Mouse (Mus musculus) cerebellum, postnatal 25 days (tissue): Measurements from ENCODE around the gene Negr1.
"Not testable (repeated sequence)": the region's sequence is repeated elsewhere in the genome, so short reads cannot be mapped to it uniquely, and the experiment has no call there.

Source experiments
- DNase-seq, 2 experiments: peaks; one replicate each; pipeline ENCODE4 v3.0.0; 2021; ENCODE audit warnings: mixed read lengths in 2 of 2

Negr1 gene

GRCm38 (mm10) chr3:157021632-157022031 lies 460.0 kb downstream of the Negr1 start:
- DNase-seq: no peak

- no peak for DNase-seq
Measured at GRCm38 (mm10) chr3:157024580-157024979, 463.0 kb downstream of the Negr1 start.

- no peak for DNase-seq
Measured at GRCm38 (mm10) chr3:157031513-157032142, 470.0 kb downstream of the Negr1 start.

DNA sequence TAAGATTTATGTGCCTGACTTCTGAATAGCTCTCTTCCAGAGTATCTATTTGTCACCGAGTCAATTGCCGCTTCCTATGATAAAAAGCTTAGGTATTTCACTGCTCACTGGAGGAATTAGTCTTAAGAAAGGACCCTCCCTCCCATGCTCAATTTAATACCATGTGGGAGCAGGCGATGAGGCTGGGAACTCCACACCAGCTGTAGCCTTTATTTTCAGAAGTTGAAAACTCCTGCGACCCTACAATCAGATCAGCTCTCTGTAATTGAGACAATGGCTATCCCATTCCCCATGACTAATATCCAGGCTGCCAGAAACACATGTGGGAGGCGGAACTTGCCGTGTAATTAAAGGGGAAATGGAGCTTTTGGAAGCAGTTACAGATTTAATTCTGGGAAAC lies 474.4 kb downstream of the Negr1 start:
- no peak for DNase-seq

DNA sequence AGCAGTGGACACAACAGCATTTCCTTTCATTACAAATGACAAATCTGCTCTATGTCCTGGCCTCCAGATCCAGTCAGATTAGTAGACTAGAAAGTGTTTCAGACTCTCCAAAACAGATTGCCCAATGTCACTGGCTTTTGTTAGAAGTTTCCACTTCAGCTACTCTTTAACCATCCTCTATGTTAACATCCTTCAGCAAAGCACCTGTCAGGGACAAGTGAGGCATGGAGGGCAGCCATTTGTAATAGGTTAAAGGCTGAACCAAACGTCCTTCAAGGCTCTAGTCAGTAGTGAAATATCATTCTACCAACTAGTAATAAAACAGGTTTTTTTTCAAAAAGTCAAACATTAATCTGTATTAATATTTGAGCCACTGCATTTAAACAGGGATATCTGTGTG lies 475.0 kb downstream of the Negr1 start:
- DNase-seq: no peak

DNA sequence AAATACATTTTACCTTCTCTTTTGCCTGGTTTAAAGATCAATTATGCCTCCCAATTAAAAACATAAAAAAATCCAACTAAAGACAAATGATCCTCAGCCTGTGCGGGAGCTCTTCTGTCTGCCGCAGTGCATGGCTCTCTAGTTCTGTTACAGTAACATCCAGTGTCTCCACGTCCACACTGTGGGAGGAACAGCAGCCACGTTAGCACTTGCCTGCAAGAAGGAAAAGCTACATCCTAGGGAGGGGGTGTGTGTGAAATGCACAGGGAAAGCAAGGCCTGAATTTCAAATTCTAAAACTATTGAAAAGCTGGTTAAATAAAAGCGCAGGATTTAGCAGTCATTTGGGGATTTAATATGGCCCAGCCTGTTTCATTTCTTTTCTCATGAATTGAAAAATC lies 479.0 kb downstream of the Negr1 start:
- DNase-seq: no peak

GRCm38 (mm10) chr3:157044565-157044964 lies 483.0 kb downstream of the Negr1 start:
- peak; percentile 57 to 68 for DNase-seq

DNA sequence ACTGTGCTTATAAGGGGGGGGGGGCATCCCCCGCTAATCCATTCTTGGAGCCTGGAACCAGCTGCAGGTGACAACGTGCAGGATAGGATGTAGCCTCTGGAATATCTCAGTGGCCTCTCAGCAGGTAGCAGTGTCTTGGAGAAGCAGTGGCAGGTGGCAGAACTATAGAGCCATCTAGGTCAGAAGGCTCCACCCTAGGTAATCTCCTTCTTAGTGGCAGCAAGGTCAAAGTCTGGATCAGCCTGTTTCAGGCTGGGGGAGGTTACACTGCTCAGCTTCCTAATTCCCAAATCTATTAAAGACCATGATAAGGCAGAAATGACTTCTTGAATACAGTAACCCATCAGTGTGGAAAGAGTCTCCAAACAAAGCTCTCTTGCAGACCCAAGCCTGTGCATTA lies 502.8 kb downstream of the Negr1 start:
- DNase-seq: not testable (repeated sequence)

DNA sequence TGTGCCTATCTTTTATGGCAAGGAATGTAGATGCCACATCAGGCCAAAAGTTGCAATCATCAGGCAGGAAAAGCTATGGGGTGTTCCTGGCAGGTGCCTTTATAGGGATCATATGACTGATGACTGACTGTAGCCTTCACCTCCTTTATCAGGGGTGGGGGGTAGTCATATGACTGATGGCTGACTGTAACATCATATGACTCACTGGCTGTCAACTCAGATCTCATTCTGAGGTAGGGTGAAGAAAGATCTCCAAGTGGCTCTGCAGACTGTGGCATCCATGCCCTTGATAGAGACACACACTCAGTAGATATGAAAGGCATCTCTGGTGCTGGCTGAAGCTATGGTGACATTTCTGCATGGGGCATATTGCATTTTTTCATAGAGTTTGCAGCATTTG lies 504.7 kb downstream of the Negr1 start:
- DNase-seq: no peak

GRCm38 (mm10) chr3:157079250-157079965 lies 517.8 kb downstream of the Negr1 start:
- DNase-seq: no peak

GRCm38 (mm10) chr3:157079966-157080306 lies 518.3 kb downstream of the Negr1 start:
- no peak for DNase-seq

GRCm38 (mm10) chr3:157080585-157080984 lies 519.0 kb downstream of the Negr1 start:
- no peak for DNase-seq

- DNase-seq: no peak
Measured at GRCm38 (mm10) chr3:157082808-157083784, 521.5 kb downstream of the Negr1 start.

- DNase-seq: peak; percentile 86 to 88
Measured at GRCm38 (mm10) chr3:157085180-157085579, 523.6 kb downstream of the Negr1 start.

DNA sequence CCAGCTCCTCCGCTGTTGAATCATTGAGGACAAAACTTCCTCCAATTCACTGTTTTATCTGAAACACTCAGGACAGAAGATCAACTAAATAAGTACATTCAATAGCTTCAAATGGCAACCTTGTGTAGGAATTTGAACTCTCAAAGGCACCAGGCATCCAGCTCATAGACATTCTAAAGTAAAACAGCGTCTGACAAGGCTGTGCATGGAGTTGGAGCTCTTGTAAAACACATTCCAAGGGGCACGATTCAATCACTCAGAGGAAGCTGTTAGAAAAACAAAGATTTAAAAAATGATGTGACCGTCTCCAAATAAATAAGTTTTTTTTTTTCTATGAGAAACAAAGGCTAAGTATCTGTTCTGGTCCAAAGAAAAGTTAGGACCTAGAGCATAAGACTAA lies 528.5 kb downstream of the Negr1 start:
- no peak for DNase-seq

- no peak for DNase-seq
Measured at GRCm38 (mm10) chr3:157096284-157096683, 534.7 kb downstream of the Negr1 start.

DNA sequence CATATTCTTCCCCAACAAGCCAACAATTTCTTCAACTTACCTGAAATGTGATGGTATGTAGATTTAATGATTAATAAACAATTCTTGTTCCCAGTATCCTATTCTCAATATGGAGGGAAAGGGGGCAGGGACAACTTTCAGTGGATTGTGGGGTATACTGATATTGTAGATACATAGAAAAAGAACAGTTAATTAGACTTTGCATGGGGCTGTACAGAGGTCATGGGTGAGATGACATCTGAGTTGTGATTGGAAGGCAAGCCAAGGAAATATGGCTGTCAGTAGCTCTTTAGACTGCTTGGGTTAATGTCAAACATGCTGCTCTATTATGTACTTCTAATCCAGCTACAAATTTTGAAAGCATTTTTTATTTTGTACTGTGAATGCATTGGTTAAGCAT lies 535.9 kb downstream of the Negr1 start:
- DNase-seq: no peak

- DNase-seq: no peak
Measured at GRCm38 (mm10) chr3:157098417-157098816, 536.8 kb downstream of the Negr1 start.

DNA sequence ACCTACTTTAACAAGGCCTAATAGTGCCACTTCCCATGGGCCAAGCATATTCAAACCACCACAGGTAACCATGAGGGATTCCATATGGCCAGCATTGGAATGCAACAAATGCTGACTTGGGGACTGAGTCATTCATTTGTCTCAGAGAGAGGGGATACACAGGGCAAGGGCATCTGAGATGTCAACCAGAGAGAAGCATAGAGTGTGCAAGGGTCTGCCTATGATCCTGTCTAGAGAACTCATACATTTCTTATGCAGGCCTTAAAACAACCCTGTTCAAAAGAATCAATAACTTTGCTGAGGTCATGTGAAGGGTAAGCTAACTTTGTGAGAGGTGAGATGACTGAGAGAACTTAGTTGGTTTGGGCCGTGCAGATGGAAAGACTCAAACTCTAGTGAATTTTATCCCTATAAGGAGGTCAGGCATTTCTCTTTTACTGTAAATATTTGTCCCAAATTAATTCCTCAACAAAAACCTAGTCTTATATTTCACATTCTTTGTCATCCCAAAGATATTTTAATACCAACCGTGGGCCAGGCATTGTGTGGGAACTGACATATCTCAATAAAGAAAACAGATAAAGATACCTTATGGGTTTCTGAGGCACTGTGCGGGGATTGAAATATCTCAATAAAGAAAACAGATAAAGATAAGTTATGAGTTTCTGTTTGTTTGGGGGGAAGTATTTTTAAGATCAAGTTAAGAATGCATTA lies 543.4 kb downstream of the Negr1 start:
- no peak for DNase-seq

DNA sequence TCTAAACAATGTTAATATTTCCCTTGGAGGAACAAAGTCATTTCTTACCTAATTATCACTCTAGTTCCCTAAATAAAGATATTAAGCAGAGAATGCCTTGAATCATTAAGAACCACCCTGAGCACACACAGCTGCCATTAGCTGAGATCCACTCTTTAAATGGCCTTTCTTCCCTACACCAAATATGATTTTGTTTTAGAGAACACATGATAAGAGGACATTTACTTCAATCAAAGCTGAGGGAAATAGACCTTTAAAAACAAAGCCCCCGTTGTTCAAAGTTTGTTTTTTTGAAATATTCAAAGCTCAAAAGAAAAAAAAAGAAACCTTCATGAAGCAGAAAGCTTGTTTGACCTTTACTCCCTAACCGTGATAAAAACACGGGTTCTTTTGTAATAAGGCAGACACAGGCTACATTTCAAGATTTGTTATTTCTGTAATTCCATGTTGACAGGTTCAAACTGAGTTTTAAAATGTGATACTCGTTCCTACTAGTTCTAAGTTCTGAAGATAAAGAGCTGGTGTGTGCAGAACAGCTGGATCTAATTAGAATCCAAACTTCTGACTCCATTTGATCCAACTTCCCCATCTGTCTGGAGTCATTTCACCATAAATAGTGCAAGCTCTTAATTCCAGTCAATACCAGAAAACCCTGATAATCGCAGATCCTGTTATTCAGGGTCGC lies 544.1 kb downstream of the Negr1 start:
- no peak for DNase-seq

GRCm38 (mm10) chr3:157108156-157108555 lies 546.6 kb downstream of the Negr1 start:
- no peak for DNase-seq

- DNase-seq: peak; percentile 70 to 83
Measured at GRCm38 (mm10) chr3:157109308-157109707, 547.7 kb downstream of the Negr1 start.
